Mouse (Mus musculus) liver, adult 2 months (tissue): ENCODE results near the gene Btg2. TPM values are rescaled to one million over a fixed set of nuclear protein-coding genes. Genes with fewer than 3 reads are reported as not detected.

Source experiments
- DNase-seq: peaks from one replicate; pipeline ENCODE4 v3.0.0-alpha.2; 2011; ENCODE audit warnings: low read depth, low spot score; ENCODE audit errors: extremely low read depth
- H3K27ac ChIP-seq: fragments of 200-500 bp; replicated peaks from 2 replicates; pipeline ENCODE4 v1.5.1; 2012; ENCODE audit warnings: low read depth, mild to moderate bottlenecking, control low read depth, inconsistent platforms, low read length; ENCODE audit not compliant: insufficient read depth
- H3K27me3 ChIP-seq: fragments of 200-500 bp; 2 replicates; pipeline ENCODE4 v1.6.1; 2012; ENCODE audit warnings: mild to moderate bottlenecking, moderate library complexity, low read length, inconsistent platforms; ENCODE audit not compliant: control insufficient read depth, insufficient read depth
- H3K36me3 ChIP-seq: fragments of 200-500 bp; 2 replicates; pipeline ENCODE4 v1.6.1; 2012; ENCODE audit warnings: low read length, inconsistent platforms; ENCODE audit not compliant: control insufficient read depth, insufficient read depth
- H3K4me1 ChIP-seq: fragments of 200-500 bp; 2 replicates; pipeline ENCODE4 v1.6.1; 2011; ENCODE audit warnings: low read length; ENCODE audit not compliant: control insufficient read depth, insufficient read depth
- H3K4me3 ChIP-seq: fragments of 200-500 bp; 2 replicates; pipeline ENCODE4 v1.5.1; 2011; ENCODE audit warnings: low read depth, mild to moderate bottlenecking, control low read depth, low read length, moderate library complexity; ENCODE audit not compliant: insufficient read depth
- H3K79me2 ChIP-seq: fragments of 200-500 bp; 2 replicates; pipeline ENCODE4 v1.6.1; 2012; ENCODE audit warnings: inconsistent platforms, mild to moderate bottlenecking, low read length, moderate library complexity; ENCODE audit not compliant: control insufficient read depth, insufficient read depth
- H3K9ac ChIP-seq: fragments of 200-500 bp; 2 replicates; pipeline ENCODE4 v1.6.1; 2012; ENCODE audit warnings: low read depth, mild to moderate bottlenecking, control low read depth, inconsistent platforms, low read length
- CTCF ChIP-seq: fragments of 200-500 bp; IDR thresholded peaks from 2 replicates; pipeline ENCODE4 v1.5.1; 2011; ENCODE audit warnings: low read depth, low read length, control low read depth
- POLR2A ChIP-seq: fragments of 200-500 bp; IDR thresholded peaks from 2 replicates; pipeline ENCODE4 v1.6.1; 2011; ENCODE audit warnings: low read length, control low read depth; ENCODE audit not compliant: insufficient read depth; ENCODE audit errors: extremely low read depth
- WGBS: fragments of 180-500 bp; shearing (Covaris S2); methylation state at CpG from one replicate; pipeline ENCODE4 v1.1.7; 2018; 5-methylcytosine and 5-hydroxymethylcytosine counted together
- polyA plus RNA-seq: library from polyadenylated mRNA; depleted of rRNA; stranded (reverse); fragments of >200 nt; gene quantifications from 2 replicates; pipeline ENCODE4 v1.2.3, GENCODE M21; 2012; rRNA removed
- total RNA-seq: library from RNA; depleted of rRNA; stranded (reverse); fragments of >200 nt; gene quantifications from 2 replicates; pipeline ENCODE4 v1.2.3, GENCODE M21; 2014; rRNA removed

Gene Btg2
- total and polyA plus RNA-seq, 2 experiments: 6.9 to 7.0 TPM

GRCm38 (mm10) chr1:134026741-134027140 lies 52.2 kb downstream of the Btg2 start:
- no peak overlapping the region for H3K27ac ChIP-seq
- no peak overlapping the region for H3K9ac ChIP-seq
- H3K27me3 ChIP-seq: no peaks in the 10 kb centered on the region
- no peak overlapping the region for H3K4me3 ChIP-seq
- no peaks in the 10 kb centered on the region for H3K4me1 ChIP-seq
- no peaks in the 10 kb centered on the region for H3K79me2 ChIP-seq
- WGBS: 94% methylated on average over 9 of the region's 9 CpGs
- no peaks in the 10 kb centered on the region for H3K36me3 ChIP-seq
- TF ChIP-seq CTCF (no peak), POLR2A (no peak)
- no peak for DNase-seq

- Histone ChIP-seq H3K4me3 (no peak overlapping the region), H3K27ac (no peak overlapping the region), H3K4me1 (no peaks in the 10 kb centered on the region), H3K9ac (no peak overlapping the region), H3K36me3 (no peaks in the 10 kb centered on the region), H3K27me3 (no peaks in the 10 kb centered on the region), H3K79me2 (no peaks in the 10 kb centered on the region)
- no peak for TF ChIP-seq CTCF
- TF ChIP-seq POLR2A: no peak
- 65% methylated on average over 5 of the region's 5 CpGs for WGBS
- no peak for DNase-seq
These were observed 52.9 kb downstream of the Btg2 start for GRCm38 (mm10) chr1:134025975-134026374.

Other genes starting within 250 kb of the Btg2 start
- gene Optc, start 171.1 kb downstream of the Btg2 start, total RNA-seq: not detected in 2 replicates
- not detected in 2 replicates for gene Optc, start 171.1 kb downstream of the Btg2 start, polyA plus RNA-seq
- gene Prelp, start 157.7 kb downstream of the Btg2 start, total RNA-seq: 6.6 and 9.3 TPM in 2 replicates
- 23.8 and 27.2 TPM in 2 replicates for gene Prelp, start 157.7 kb downstream of the Btg2 start, polyA plus RNA-seq
- 0.46 and 0.54 TPM in 2 replicates for gene Fmod, start 41.9 kb downstream of the Btg2 start, total RNA-seq
- gene Fmod, start 41.9 kb downstream of the Btg2 start, polyA plus RNA-seq: 0.99 and 1.6 TPM in 2 replicates
- not detected in 2 replicates for gene Chit1, start 32.1 kb upstream of the Btg2 start, total RNA-seq
- not detected in 2 replicates for gene Chit1, start 32.1 kb upstream of the Btg2 start, polyA plus RNA-seq
- 0.09 and 0.27 TPM in 2 replicates for gene Chil1, start 103.1 kb upstream of the Btg2 start, total RNA-seq
- 0.30 and 0.34 TPM in 2 replicates for gene Chil1, start 103.1 kb upstream of the Btg2 start, polyA plus RNA-seq
- gene Mybph, start 114.3 kb upstream of the Btg2 start, total RNA-seq: not detected in 2 replicates
- gene Mybph, start 114.3 kb upstream of the Btg2 start, polyA plus RNA-seq: not detected in 2 replicates
- gene Adora1, start 156.3 kb upstream of the Btg2 start, total RNA-seq: 3.2 and 6.6 TPM in 2 replicates
- gene Adora1, start 156.3 kb upstream of the Btg2 start, polyA plus RNA-seq: 17.0 and 27.2 TPM in 2 replicates
- gene Myog, start 210.9 kb upstream of the Btg2 start, total RNA-seq: not detected in 2 replicates
- not detected in 2 replicates for gene Myog, start 210.9 kb upstream of the Btg2 start, polyA plus RNA-seq